Mouse (Mus musculus): ENCODE measurements around the gene Por. TPM values are rescaled to one million over a fixed set of nuclear protein-coding genes. Genes with fewer than 3 reads are reported as not detected.
A peak's percentile ranks its signal among the peaks of the same experiment; 100 is the strongest.

Gene Por
- polyA plus RNA-seq, 1 experiment from 2014 or later, result 66.8 TPM

DNA sequence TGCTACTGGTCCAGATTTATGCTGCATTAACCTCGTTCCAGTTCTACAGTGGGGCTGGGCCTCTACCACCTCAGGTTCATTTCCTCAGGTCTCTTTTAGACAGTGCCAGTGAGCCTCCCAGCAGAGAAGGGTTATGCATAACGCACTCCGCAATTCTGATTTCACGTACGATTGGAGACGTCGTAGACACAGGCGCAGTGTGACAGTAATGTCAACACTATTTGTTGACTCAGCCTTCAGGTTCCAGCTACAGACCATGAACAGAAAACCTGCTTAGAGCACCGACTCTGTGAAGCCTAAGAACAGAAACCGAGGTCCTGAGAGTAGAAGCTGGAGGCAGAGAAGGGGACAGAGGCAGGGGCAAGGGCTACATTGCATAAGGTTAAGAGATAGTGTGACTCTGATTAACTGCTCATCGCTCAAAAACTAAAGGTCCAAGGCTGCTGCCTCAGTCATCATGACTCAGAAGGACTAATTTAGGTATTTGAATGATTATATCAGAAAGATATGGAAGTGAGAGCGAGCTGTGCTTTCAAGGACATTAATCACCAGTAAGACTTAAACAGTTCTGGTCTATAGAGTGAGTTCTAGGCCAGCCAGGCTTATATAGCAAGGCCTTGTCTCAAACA, 13.2 kb downstream of the Por start:
- WGBS, result 76% methylated on average over 12 of the region's 12 CpGs

DNA sequence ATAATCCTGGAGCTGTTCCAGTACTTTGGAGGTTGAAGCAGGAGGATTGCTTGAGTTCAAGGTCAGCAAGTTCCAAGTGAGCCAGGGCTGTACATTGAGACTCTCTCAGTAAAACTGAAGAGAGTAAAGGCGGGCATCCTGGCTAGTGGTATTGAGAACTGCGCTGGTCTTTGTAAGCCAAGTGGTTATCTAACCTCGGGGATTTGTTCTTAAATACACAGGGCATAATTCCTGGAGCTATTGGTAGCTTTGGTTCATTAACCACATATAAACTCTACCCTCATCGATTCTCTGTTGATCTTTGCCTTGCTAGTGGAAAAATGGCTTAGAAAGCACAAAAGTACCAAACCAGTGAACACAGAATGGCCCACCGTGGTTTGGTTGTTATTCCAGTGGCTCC, 20.6 kb downstream of the Por start:
- Histone ChIP-seq H3K4me1 (peaks cover 32% of the 10 kb centered on the region), H3K27ac (peak overlapping the region; percentile 89; the same call in 1 of the 2 replicates), H3K4me3 (peak overlapping the region; percentile 82), H3K36me3 (peaks cover 4% of the 10 kb centered on the region; the same call in 1 of the 2 replicates), H3K9me3 (no peaks in the 10 kb centered on the region), H3K27me3 (ENCODE audit: insufficient read depth, poor library complexity, severe bottlenecking) (no peaks in the 10 kb centered on the region)
- WGBS, result 87% methylated on average over 5 of the region's 5 CpGs
- DNase-seq (ENCODE audit: low spot score), result no peak

More for the DNA sequence above, 13.2 kb downstream of the Por start:
- H3K27ac ChIP-seq, result no peak overlapping the region
- H3K36me3 ChIP-seq, result no peaks in the 10 kb centered on the region
- H3K4me1 ChIP-seq, result peaks cover 10% of the 10 kb centered on the region
- no peak for DNase-seq (ENCODE audit: low spot score)
- H3K4me3 ChIP-seq, result no peak overlapping the region
- H3K27me3 ChIP-seq (ENCODE audit: insufficient read depth, poor library complexity, severe bottlenecking), result no peaks in the 10 kb centered on the region
- H3K9me3 ChIP-seq, result no peaks in the 10 kb centered on the region

- Histone ChIP-seq H3K9me3 (no peaks in the 10 kb centered on the region), H3K27me3 (ENCODE audit: insufficient read depth, poor library complexity, severe bottlenecking) (no peaks in the 10 kb centered on the region)
- WGBS, result 80% methylated on average over 4 of the region's 4 CpGs
These were observed 21.4 kb downstream of the Por start for GRCm38 (mm10) chr5:135691266-135691665.

GRCm38 (mm10) chr5:135693281-135693853, 23.5 kb downstream of the Por start:
- H3K9me3 ChIP-seq, result no peaks in the 10 kb centered on the region
- DNase-seq (ENCODE audit: low spot score), result no peak
- peaks cover 7% of the 10 kb centered on the region; the same call in 1 of the 2 replicates for H3K36me3 ChIP-seq
- H3K27ac ChIP-seq, result no peak overlapping the region
- H3K27me3 ChIP-seq (ENCODE audit: insufficient read depth, poor library complexity, severe bottlenecking), result no peaks in the 10 kb centered on the region
- H3K4me1 ChIP-seq, result peaks cover 27% of the 10 kb centered on the region
- WGBS, result 96% methylated on average over 5 of the region's 5 CpGs
- no peak overlapping the region for H3K4me3 ChIP-seq

More at GRCm38 (mm10) chr5:135691266-135691665, 21.4 kb downstream of the Por start:
- no peak overlapping the region for H3K4me3 ChIP-seq
- no peak for DNase-seq (ENCODE audit: low spot score)
- H3K36me3 ChIP-seq, result peaks cover 4% of the 10 kb centered on the region; the same call in 1 of the 2 replicates
- H3K27ac ChIP-seq, result no peak overlapping the region
- peaks cover 32% of the 10 kb centered on the region for H3K4me1 ChIP-seq

GRCm38 (mm10) chr5:135695277-135695721, 25.5 kb downstream of the Por start:
- Histone ChIP-seq H3K4me3 (no peak overlapping the region), H3K27ac (no peak overlapping the region), H3K36me3 (peaks cover 21% of the 10 kb centered on the region), H3K27me3 (ENCODE audit: insufficient read depth, poor library complexity, severe bottlenecking) (no peaks in the 10 kb centered on the region), H3K4me1 (peaks cover 18% of the 10 kb centered on the region), H3K9me3 (no peaks in the 10 kb centered on the region)
- WGBS, result 73% methylated on average over 7 of the region's 7 CpGs
- DNase-seq (ENCODE audit: low spot score), result no peak

DNA sequence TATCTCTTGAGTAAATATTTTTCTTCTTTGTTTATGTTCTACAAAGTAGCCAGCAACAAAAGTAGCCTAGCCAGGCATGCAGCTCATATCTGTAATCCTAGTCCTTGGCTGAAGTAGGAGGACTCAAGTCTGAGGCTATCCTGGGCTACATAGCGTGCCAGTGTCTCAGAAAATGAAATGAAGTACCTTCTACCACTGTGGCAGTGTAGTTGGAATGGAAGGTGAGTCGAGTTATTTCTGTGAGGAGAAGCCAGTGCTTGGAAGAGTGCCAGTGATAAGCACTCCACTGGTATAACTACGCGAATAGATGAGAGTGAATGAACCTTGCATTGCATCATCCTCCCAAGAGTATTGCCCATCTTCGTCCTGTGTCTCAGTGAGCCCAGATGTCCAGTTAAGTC, 27.9 kb downstream of the Por start:
- Histone ChIP-seq H3K4me3 (no peak overlapping the region), H3K9me3 (no peaks in the 10 kb centered on the region), H3K27ac (no peak overlapping the region), H3K27me3 (ENCODE audit: insufficient read depth, poor library complexity, severe bottlenecking) (no peaks in the 10 kb centered on the region), H3K4me1 (peaks cover 28% of the 10 kb centered on the region), H3K36me3 (peaks cover 29% of the 10 kb centered on the region)
- DNase-seq (ENCODE audit: low spot score), result no peak
- WGBS, result 72% methylated on average over 5 of the region's 5 CpGs

- Histone ChIP-seq H3K27ac (peak overlapping the region; percentile 73), H3K4me1 (peaks cover 38% of the 10 kb centered on the region), H3K27me3 (ENCODE audit: insufficient read depth, poor library complexity, severe bottlenecking) (no peaks in the 10 kb centered on the region), H3K4me3 (no peak overlapping the region), H3K36me3 (peaks cover 35% of the 10 kb centered on the region), H3K9me3 (no peaks in the 10 kb centered on the region)
- DNase-seq (ENCODE audit: low spot score), result no peak
- 89% methylated on average over 4 of the region's 4 CpGs for WGBS
These were observed 31.8 kb downstream of the Por start for GRCm38 (mm10) chr5:135701601-135702000.

DNA sequence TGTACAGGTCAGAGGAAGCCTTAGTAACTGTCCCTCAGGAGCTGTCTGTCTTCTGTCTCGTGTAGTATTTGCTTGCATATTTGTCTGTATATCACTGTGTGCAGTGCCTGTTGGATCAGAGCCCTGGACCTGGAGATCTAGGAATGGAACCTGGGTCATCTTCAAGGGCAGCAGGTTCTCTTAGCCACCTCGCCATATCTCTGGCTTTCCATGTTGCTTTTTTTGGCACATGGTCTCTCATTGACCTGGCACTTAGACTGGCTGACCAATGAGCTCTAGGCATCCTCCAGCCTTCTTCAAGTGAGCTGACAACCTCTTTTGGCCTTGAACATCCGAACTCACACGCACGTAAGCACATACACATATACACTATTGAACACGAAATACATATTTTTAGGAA, 32.4 kb downstream of the Por start:
- Histone ChIP-seq H3K27ac (peak overlapping the region; percentile 73), H3K9me3 (no peaks in the 10 kb centered on the region), H3K36me3 (peaks cover 40% of the 10 kb centered on the region), H3K4me3 (no peak overlapping the region), H3K27me3 (ENCODE audit: insufficient read depth, poor library complexity, severe bottlenecking) (no peaks in the 10 kb centered on the region), H3K4me1 (peaks cover 38% of the 10 kb centered on the region)
- WGBS, result 55% methylated on average over 6 of the region's 6 CpGs
- DNase-seq (ENCODE audit: low spot score), result no peak

- Histone ChIP-seq H3K9me3 (no peaks in the 10 kb centered on the region), H3K4me1 (peaks cover 37% of the 10 kb centered on the region), H3K27me3 (ENCODE audit: insufficient read depth, poor library complexity, severe bottlenecking) (no peaks in the 10 kb centered on the region), H3K27ac (peak overlapping the region; percentile 73), H3K4me3 (no peak overlapping the region), H3K36me3 (peaks cover 46% of the 10 kb centered on the region)
- DNase-seq (ENCODE audit: low spot score), result no peak
- WGBS, result 64% methylated on average over 15 of the region's 15 CpGs
These were observed 32.9 kb downstream of the Por start for GRCm38 (mm10) chr5:135702682-135703192.

GRCm38 (mm10) chr5:135703431-135703830, 33.6 kb downstream of the Por start:
- WGBS, result 91% methylated on average over 7 of the region's 7 CpGs
- no peaks in the 10 kb centered on the region for H3K27me3 ChIP-seq (ENCODE audit: insufficient read depth, poor library complexity, severe bottlenecking)
- H3K27ac ChIP-seq, result peak overlapping the region; percentile 17; the same call in 1 of the 2 replicates
- H3K36me3 ChIP-seq, result peaks cover 49% of the 10 kb centered on the region
- no peaks in the 10 kb centered on the region for H3K9me3 ChIP-seq
- DNase-seq (ENCODE audit: low spot score), result no peak
- peaks cover 40% of the 10 kb centered on the region for H3K4me1 ChIP-seq
- no peak overlapping the region for H3K4me3 ChIP-seq

- Histone ChIP-seq H3K9me3 (no peaks in the 10 kb centered on the region), H3K27ac (no peak overlapping the region), H3K4me1 (peaks cover 35% of the 10 kb centered on the region), H3K4me3 (no peak overlapping the region), H3K36me3 (peaks cover 45% of the 10 kb centered on the region), H3K27me3 (ENCODE audit: insufficient read depth, poor library complexity, severe bottlenecking) (no peaks in the 10 kb centered on the region)
- WGBS, result 92% methylated on average over 4 of the region's 4 CpGs
- DNase-seq (ENCODE audit: low spot score), result no peak
These were observed 35.5 kb downstream of the Por start for GRCm38 (mm10) chr5:135705383-135705782.

DNA sequence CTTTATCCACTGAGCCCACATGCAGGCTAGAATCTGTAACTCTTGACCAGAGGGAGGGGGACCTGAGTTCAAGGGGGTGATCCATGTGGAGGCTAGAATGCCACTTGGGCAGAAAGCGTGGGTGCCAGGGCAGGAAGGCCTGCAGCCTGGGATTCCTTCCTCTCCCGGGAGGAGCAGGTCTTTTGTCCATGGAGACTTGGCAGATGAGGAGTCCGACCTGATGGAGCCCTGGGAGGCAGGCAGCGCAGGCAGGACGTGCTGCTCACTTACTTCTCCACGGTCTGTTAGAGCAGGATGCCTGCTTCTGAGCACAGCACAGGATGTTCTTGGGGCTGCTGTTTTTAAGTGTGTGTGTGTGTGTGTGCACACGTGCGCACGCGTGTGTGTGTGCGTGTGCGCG, 37.2 kb downstream of the Por start:
- 96% methylated on average over 13 of the region's 13 CpGs for WGBS
- no peaks in the 10 kb centered on the region for H3K27me3 ChIP-seq (ENCODE audit: insufficient read depth, poor library complexity, severe bottlenecking)
- no peak overlapping the region for H3K27ac ChIP-seq
- no peaks in the 10 kb centered on the region for H3K9me3 ChIP-seq
- peaks cover 33% of the 10 kb centered on the region for H3K36me3 ChIP-seq
- no peak for DNase-seq (ENCODE audit: low spot score)
- peaks cover 33% of the 10 kb centered on the region for H3K4me1 ChIP-seq
- no peak overlapping the region for H3K4me3 ChIP-seq

GRCm38 (mm10) chr5:135707855-135708254, 38.0 kb downstream of the Por start:
- peaks cover 33% of the 10 kb centered on the region for H3K36me3 ChIP-seq
- peak overlapping the region; percentile 43; the same call in 1 of the 2 replicates for H3K27ac ChIP-seq
- H3K9me3 ChIP-seq, result no peaks in the 10 kb centered on the region
- H3K4me1 ChIP-seq, result peaks cover 33% of the 10 kb centered on the region
- no peak overlapping the region for H3K4me3 ChIP-seq
- DNase-seq (ENCODE audit: low spot score), result no peak
- 33% methylated on average over 1 of the region's 1 CpGs for WGBS
- no peaks in the 10 kb centered on the region for H3K27me3 ChIP-seq (ENCODE audit: insufficient read depth, poor library complexity, severe bottlenecking)
